Mouse (Mus musculus) kidney, adult 2 months (tissue): ENCODE data around the gene Fn1. TPM values are rescaled to one million over a fixed set of nuclear protein-coding genes. Genes with fewer than 3 reads are reported as not detected.

Source experiments
- DNase-seq: peaks from one replicate; pipeline ENCODE4 v3.0.0; 2021
- H3K27ac ChIP-seq: fragments of 200-500 bp; 2 replicates; pipeline ENCODE4 v1.5.1; 2012; ENCODE audit warnings: low read depth, low read length, control low read depth, inconsistent platforms; ENCODE audit not compliant: insufficient read depth
- H3K27me3 ChIP-seq: fragments of 200-500 bp; replicated peaks from 2 replicates; pipeline ENCODE4 v1.6.1; 2012; ENCODE audit warnings: mild to moderate bottlenecking, moderate library complexity, low read length, inconsistent platforms; ENCODE audit not compliant: control insufficient read depth, insufficient read depth
- H3K36me3 ChIP-seq: fragments of 200-500 bp; 2 replicates; pipeline ENCODE4 v1.6.1; 2012; ENCODE audit warnings: mild to moderate bottlenecking, moderate library complexity, low read length, inconsistent platforms; ENCODE audit not compliant: control insufficient read depth, insufficient read depth
- H3K4me1 ChIP-seq: fragments of 200-500 bp; 2 replicates; pipeline ENCODE4 v1.6.1; 2011; ENCODE audit warnings: low read length; ENCODE audit not compliant: control insufficient read depth, insufficient read depth
- H3K4me3 ChIP-seq: fragments of 200-500 bp; 2 replicates; pipeline ENCODE4 v1.5.1; 2011; ENCODE audit warnings: mild to moderate bottlenecking, low read depth, low read length, control low read depth; ENCODE audit not compliant: insufficient read depth
- CTCF ChIP-seq: fragments of 200-500 bp; conservative IDR thresholded peaks from 2 replicates; pipeline ENCODE4 v1.5.1; 2011; ENCODE audit warnings: low read depth, mild to moderate bottlenecking, control low read depth, low read length, moderate library complexity, mixed read lengths; ENCODE audit not compliant: insufficient read depth, insufficient read length
- POLR2A ChIP-seq: fragments of 200-500 bp; IDR thresholded peaks from one replicate; pipeline ENCODE4 v1.6.1; 2011; ENCODE audit warnings: low read depth, low read length, control low read depth
- WGBS: fragments of 180-500 bp; shearing (Covaris S2); methylation state at CpG from one replicate; pipeline ENCODE4 v1.1.7; 2018; 5-methylcytosine and 5-hydroxymethylcytosine counted together
- polyA plus RNA-seq: library from polyadenylated mRNA; depleted of rRNA; stranded (reverse); fragments of >200 nt; gene quantifications from 2 replicates; pipeline ENCODE4 v1.2.3, GENCODE M21; 2012; rRNA removed

Fn1 gene
- polyA plus RNA-seq, 1 experiment: 47.3 TPM

GRCm38 (mm10) chr1:71560626-71561025, 92.4 kb downstream of the Fn1 start:
- no peaks in the 10 kb centered on the region for H3K27me3 ChIP-seq
- H3K36me3 ChIP-seq: no peaks in the 10 kb centered on the region; the same call in 1 of the 2 replicates
- H3K4me3 ChIP-seq: no peak overlapping the region
- no peaks in the 10 kb centered on the region for H3K4me1 ChIP-seq
- WGBS: 98% methylated on average over 4 of the region's 4 CpGs
- TF ChIP-seq CTCF (no peak), POLR2A (no peak)
- DNase-seq: no peak
- H3K27ac ChIP-seq: no peak overlapping the region

- Histone ChIP-seq H3K4me3 (peak within 1 kb of the TSS; percentile 68), H3K27ac (no peak within 1 kb of the TSS), H3K36me3 (no peaks in the 10 kb centered on the region), H3K27me3 (no peaks in the 10 kb centered on the region), H3K4me1 (no peaks in the 10 kb centered on the region)
- TF ChIP-seq POLR2A: no peak
- TF ChIP-seq CTCF: no peak
- DNase-seq: peak; percentile 94
- 1% methylated on average over 55 of the region's 55 CpGs for WGBS
These were observed 96.0 kb downstream of the Fn1 start, which contains the start of gene Atic for GRCm38 (mm10) chr1:71556688-71557612. TSS of gene Atic (plus strand) at chr1:71557150.

- Histone ChIP-seq H3K4me3 (no peak overlapping the region), H3K36me3 (no peaks in the 10 kb centered on the region), H3K27ac (no peak overlapping the region), H3K27me3 (no peaks in the 10 kb centered on the region), H3K4me1 (no peaks in the 10 kb centered on the region)
- 50% methylated on average over 10 of the region's 10 CpGs for WGBS
- DNase-seq: peak; percentile 60
- TF ChIP-seq CTCF (no peak), POLR2A (no peak)
These were observed 102.3 kb downstream of the Fn1 start for GRCm38 (mm10) chr1:71550626-71551195.

- TF ChIP-seq CTCF (no peak), POLR2A (no peak)
These were observed 112.6 kb downstream of the Fn1 start for GRCm38 (mm10) chr1:71540437-71540836.

GRCm38 (mm10) chr1:71539641-71540040, 113.4 kb downstream of the Fn1 start:
- H3K4me1 ChIP-seq: no peaks in the 10 kb centered on the region
- H3K27me3 ChIP-seq: no peaks in the 10 kb centered on the region
- no peak overlapping the region for H3K27ac ChIP-seq
- WGBS: 85% methylated on average over 4 of the region's 4 CpGs
- no peak for DNase-seq
- TF ChIP-seq POLR2A: no peak
- no peak for TF ChIP-seq CTCF
- H3K4me3 ChIP-seq: no peak overlapping the region
- no peaks in the 10 kb centered on the region for H3K36me3 ChIP-seq

More at GRCm38 (mm10) chr1:71540437-71540836, 112.6 kb downstream of the Fn1 start:
- 38% methylated on average over 3 of the region's 3 CpGs for whole genome bisulfite sequencing
- Histone ChIP-seq H3K27ac (no peak overlapping the region), H3K4me3 (no peak overlapping the region), H3K36me3 (no peaks in the 10 kb centered on the region), H3K4me1 (no peaks in the 10 kb centered on the region), H3K27me3 (no peaks in the 10 kb centered on the region)
- no peak for DNase-seq

Other genes with a start within 250 kb of the Fn1 start
- gene Abca12, start 238.3 kb downstream of the Fn1 start, polyA plus RNA-seq: not detected in 2 replicates
- gene Atic, start 96.0 kb downstream of the Fn1 start, polyA plus RNA-seq: 17.0 and 19.2 TPM in 2 replicates